Mouse (Mus musculus) brain, embryonic 14.5 days (tissue): ENCODE results near the gene Fkbp8.
A peak's percentile ranks its signal among the peaks of the same experiment; 100 is the strongest.

Experiments
- CTCF ChIP-seq: fragments of 200-500 bp; IDR thresholded peaks from 2 replicates; pipeline ENCODE4 v1.5.1; 2012; ENCODE audit warnings: inconsistent platforms, mild to moderate bottlenecking, moderate library complexity, borderline replicate concordance; ENCODE audit not compliant: insufficient read depth, insufficient read length; ENCODE audit errors: extremely low read depth
- POLR2A ChIP-seq: fragments of 200-500 bp; IDR thresholded peaks from 2 replicates; pipeline ENCODE4 v1.6.1; 2012; ENCODE audit warnings: mild to moderate bottlenecking, inconsistent platforms, borderline replicate concordance; ENCODE audit not compliant: poor library complexity, insufficient read depth, insufficient read length, severe bottlenecking; ENCODE audit errors: extremely low read depth

- TF ChIP-seq CTCF (no peak), POLR2A (peak; percentile 81)
These were observed 17.2 kb upstream of the Fkbp8 start, which contains the start of gene Uba52 for GRCm38 (mm10) chr8:70510228-70510915.
